Comparison of ENCODE assay signal across 16 mouse cellular contexts in genomic region chr9:95572558-95572957, GRCm38 (mm10). TPM values are rescaled to one million over a fixed set of nuclear protein-coding genes. Genes with fewer than 3 reads are reported as not detected.
"Had no signal": no experiment of that assay in that cellular context is flagged by ENCODE, and none has a peak within 500 bp of the region (broad histone marks: within the 10 kb centered on the region; RNA-seq: fewer than 3 reads in every experiment).

No protein-coding gene starts in this region.

- H3K9ac ChIP-seq: intestine, embryonic 15.5 days; liver, embryonic 15.5 days; lung, embryonic 14.5 days; midbrain, embryonic 12.5 days; midbrain, embryonic 15.5 days; neural tube, embryonic 12.5 days; neural tube, embryonic 15.5 days; stomach, embryonic 15.5 days had no signal

- H3K4me1 ChIP-seq: intestine, embryonic 15.5 days; midbrain, embryonic 12.5 days; midbrain, embryonic 15.5 days; neural tube, embryonic 12.5 days; neural tube, embryonic 15.5 days; stomach, embryonic 15.5 days had no signal

- H3K36me3 ChIP-seq: intestine, embryonic 15.5 days; liver, embryonic 15.5 days; midbrain, embryonic 12.5 days; midbrain, embryonic 15.5 days; neural tube, embryonic 12.5 days; neural tube, embryonic 15.5 days; stomach, embryonic 15.5 days had no signal

- H3K27ac ChIP-seq: intestine, embryonic 15.5 days; left cerebral cortex, adult 2 months; liver, embryonic 15.5 days; macrophage; midbrain, embryonic 12.5 days; midbrain, embryonic 15.5 days; neural tube, embryonic 12.5 days; neural tube, embryonic 15.5 days; stomach, embryonic 15.5 days had no signal

- H3K9me3 ChIP-seq: intestine, embryonic 15.5 days; liver, embryonic 15.5 days; midbrain, embryonic 12.5 days; midbrain, embryonic 15.5 days; neural tube, embryonic 12.5 days; neural tube, embryonic 15.5 days; stomach, embryonic 15.5 days had no signal

- ATAC-seq: intestine, embryonic 15.5 days; lung, postnatal 0 days; midbrain, embryonic 15.5 days had no signal

- DNase-seq: kidney, postnatal 10 days; layer of hippocampus, postnatal 36 days; lung, embryonic 14.5 days; right cerebral cortex, postnatal 25 days; spleen, adult 18-20 months; thymus, postnatal 36 days had no signal

- H3K27me3 ChIP-seq: intestine, embryonic 15.5 days; liver, embryonic 15.5 days; midbrain, embryonic 12.5 days; midbrain, embryonic 15.5 days; neural tube, embryonic 12.5 days; neural tube, embryonic 15.5 days; stomach, embryonic 15.5 days had no signal

- H3K4me2 ChIP-seq: intestine, embryonic 15.5 days; liver, embryonic 15.5 days; lung, embryonic 14.5 days; midbrain, embryonic 12.5 days; midbrain, embryonic 15.5 days; neural tube, embryonic 12.5 days; neural tube, embryonic 15.5 days; stomach, embryonic 15.5 days had no signal

- H3K4me3 ChIP-seq: intestine, embryonic 15.5 days; left cerebral cortex, adult 2 months; liver, embryonic 15.5 days; midbrain, embryonic 12.5 days; midbrain, embryonic 15.5 days; neural tube, embryonic 12.5 days; neural tube, embryonic 15.5 days; stomach, embryonic 15.5 days had no signal

RNA-seq across cellular contexts. Expression of gene Paqr9, which starts 13.1 kb away (rescaled TPM):
- polyA plus RNA-seq: lung, embryonic 14.5 days had no signal
